Mouse (Mus musculus) adrenal gland, postnatal 14 days (tissue): Measurements from ENCODE around the gene Il10. TPM values are rescaled to one million over a fixed set of nuclear protein-coding genes. Genes with fewer than 3 reads are reported as not detected.
"Not testable (repeated sequence)": the region's sequence is repeated elsewhere in the genome, so short reads cannot be mapped to it uniquely, and the experiment has no call there.

Experiments used
- DNase-seq: peaks from one replicate; pipeline ENCODE4 v3.0.0; 2021; ENCODE audit warnings: mixed read lengths
- total RNA-seq: library from RNA; stranded (reverse); gene quantifications from 2 replicates; pipeline ENCODE4 v1.2.3, GENCODE M21; 2021

Il10 gene
- total RNA-seq, 1 experiment from 2014 or later, result not detected

GRCm38 (mm10) chr1:131020425-131021310 lies 1.0 kb downstream of the Il10 start:
- no peak for DNase-seq

- no peak for DNase-seq
Observed at GRCm38 (mm10) chr1:131021438-131021837, 1.8 kb downstream of the Il10 start.

- no peak for DNase-seq
Observed at GRCm38 (mm10) chr1:131021900-131022590, 2.4 kb downstream of the Il10 start.

GRCm38 (mm10) chr1:131022591-131023249 lies 3.1 kb downstream of the Il10 start:
- DNase-seq, result no peak

- not testable (repeated sequence) for DNase-seq
Observed at GRCm38 (mm10) chr1:131023250-131023858, 3.7 kb downstream of the Il10 start.

- DNase-seq, result no peak
Observed at GRCm38 (mm10) chr1:131024900-131025842, 5.5 kb downstream of the Il10 start.

- DNase-seq, result no peak
Observed at GRCm38 (mm10) chr1:131025843-131026190, 6.2 kb downstream of the Il10 start.

GRCm38 (mm10) chr1:131029215-131029614 lies 9.6 kb downstream of the Il10 start:
- no peak for DNase-seq

GRCm38 (mm10) chr1:131030261-131030660 lies 10.6 kb downstream of the Il10 start:
- DNase-seq, result peak; percentile 45

- no peak for DNase-seq
Observed at GRCm38 (mm10) chr1:131031267-131031666, 11.6 kb downstream of the Il10 start.

- DNase-seq, result no peak
Observed at GRCm38 (mm10) chr1:131038001-131038400, 18.4 kb downstream of the Il10 start.

- no peak for DNase-seq
Observed at GRCm38 (mm10) chr1:131038415-131039017, 18.9 kb downstream of the Il10 start.

GRCm38 (mm10) chr1:131039479-131039878 lies 19.8 kb downstream of the Il10 start:
- DNase-seq, result no peak

- no peak for DNase-seq
Observed at GRCm38 (mm10) chr1:131042263-131042662, 22.6 kb downstream of the Il10 start.

- DNase-seq, result no peak
Observed at GRCm38 (mm10) chr1:131042721-131043120, 23.1 kb downstream of the Il10 start.

GRCm38 (mm10) chr1:131043636-131044035 lies 24.0 kb downstream of the Il10 start:
- no peak for DNase-seq

- DNase-seq, result no peak
Observed at GRCm38 (mm10) chr1:131045723-131046355, 26.2 kb downstream of the Il10 start.

- no peak for DNase-seq
Observed at GRCm38 (mm10) chr1:131046607-131047006, 27.0 kb downstream of the Il10 start.

GRCm38 (mm10) chr1:131048121-131048863 lies 28.6 kb downstream of the Il10 start:
- DNase-seq, result no peak

GRCm38 (mm10) chr1:131048946-131049345 lies 29.3 kb downstream of the Il10 start:
- no peak for DNase-seq
